Mouse (Mus musculus) hindbrain, embryonic 14.5 days (tissue): Measurements from ENCODE around the gene Olfr544. TPM values are rescaled to one million over a fixed set of nuclear protein-coding genes. Genes with fewer than 3 reads are reported as not detected.
"Not testable (repeated sequence)": the region's sequence is repeated elsewhere in the genome, so short reads cannot be mapped to it uniquely, and the experiment has no call there.

Source experiments
- ATAC-seq: fragments of 200-750 bp; cut with Nextera tagmentation; 2 replicates; pipeline ENCODE4 v1.8.0; 2017; ENCODE audit warnings: moderate number of reproducible peaks, mild to moderate bottlenecking, moderate TSS enrichment, moderate library complexity; ENCODE audit not compliant: low FRiP score
- DNase-seq: peaks from one replicate; pipeline ENCODE4 v3.0.0-alpha.2; 2015; ENCODE audit warnings: low spot score
- H3K27ac ChIP-seq: fragments of 300-500 bp; sonication (generic); 2 replicates; pipeline ENCODE4 v1.5.1; 2014; ENCODE audit warnings: mild to moderate bottlenecking, moderate library complexity
- H3K27me3 ChIP-seq: fragments of 300-500 bp; sonication (generic); 2 replicates; pipeline ENCODE4 v1.6.1; 2014; ENCODE audit warnings: mild to moderate bottlenecking, low read length, mixed read lengths; ENCODE audit not compliant: control insufficient read depth, insufficient read depth
- H3K36me3 ChIP-seq: fragments of 300-500 bp; sonication (generic); replicated peaks from 2 replicates; pipeline ENCODE4 v1.6.1; 2014; ENCODE audit not compliant: control insufficient read depth, insufficient read depth
- H3K4me1 ChIP-seq: fragments of 300-500 bp; sonication (generic); replicated peaks from 2 replicates; pipeline ENCODE4 v1.6.1; 2014; ENCODE audit warnings: antibody characterized with exemption, low read length, mixed read lengths; ENCODE audit not compliant: control insufficient read depth, insufficient read depth
- H3K4me2 ChIP-seq: fragments of 300-500 bp; sonication (generic); replicated peaks from 2 replicates; pipeline ENCODE4 v1.6.1; 2014; ENCODE audit warnings: mild to moderate bottlenecking, moderate library complexity
- H3K4me3 ChIP-seq: fragments of 300-500 bp; sonication (generic); replicated peaks from 2 replicates; pipeline ENCODE4 v1.5.1; 2014; ENCODE audit warnings: mild to moderate bottlenecking, low read length
- H3K9ac ChIP-seq: fragments of 300-500 bp; sonication (generic); 2 replicates; pipeline ENCODE4 v1.6.1; 2014
- H3K9me3 ChIP-seq: fragments of 300-500 bp; sonication (generic); 2 replicates; pipeline ENCODE4 v1.6.1; 2016; ENCODE audit warnings: low read length; ENCODE audit not compliant: control insufficient read depth
- WGBS: fragments of 180-500 bp; shearing (Covaris S2); extraction: QIAGEN DNeasy Blood & Tissue Kit; methylation state at CpG from one replicate; pipeline ENCODE4 v1.1.7; 2014; 5-methylcytosine and 5-hydroxymethylcytosine counted together
- polyA plus RNA-seq: library from polyadenylated mRNA; unstranded; fragments of >200 nt; fragmentation: Nextera tagmentation; extraction: Ambion mirVana; gene quantifications from 2 replicates; pipeline ENCODE4 v1.2.1, GENCODE M21; 2014

The Olfr544 gene
- polyA plus RNA-seq, 1 experiment from 2014 or later: 0.11 TPM

DNA sequence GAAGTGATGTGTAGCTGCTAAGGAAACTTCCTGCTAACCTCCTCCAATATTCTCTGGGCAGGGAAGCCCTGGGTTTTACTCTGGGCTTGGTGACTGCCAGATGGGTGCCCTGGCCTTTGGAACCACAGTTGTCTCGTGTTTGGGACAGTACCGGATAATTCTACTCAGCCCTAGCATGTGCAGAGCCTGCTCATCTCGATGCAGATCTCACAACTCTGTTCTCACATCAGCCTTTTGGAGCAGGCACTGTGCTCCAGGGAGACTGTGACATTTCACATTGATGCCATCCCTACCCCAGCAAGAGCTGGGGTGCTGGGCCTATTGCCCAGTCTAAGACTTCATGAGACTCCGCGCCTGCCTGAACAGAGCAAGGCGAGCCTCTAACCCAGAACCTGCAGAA, 20.6 kb upstream of the Olfr544 start:
- no peaks in the 10 kb centered on the region for H3K4me1 ChIP-seq
- H3K4me3 ChIP-seq: no peak overlapping the region
- no peaks in the 10 kb centered on the region for H3K36me3 ChIP-seq
- no peak overlapping the region for H3K4me2 ChIP-seq
- ATAC-seq: no peak
- no peaks in the 10 kb centered on the region for H3K9me3 ChIP-seq
- 90% methylated on average over 6 of the region's 6 CpGs for WGBS
- no peak for DNase-seq
- no peak overlapping the region for H3K27ac ChIP-seq
- H3K9ac ChIP-seq: no peak overlapping the region
- H3K27me3 ChIP-seq: 0 out of 2 replicates have a peak, but pooled peaks cover 3% of the 10 kb centered on the region

DNA sequence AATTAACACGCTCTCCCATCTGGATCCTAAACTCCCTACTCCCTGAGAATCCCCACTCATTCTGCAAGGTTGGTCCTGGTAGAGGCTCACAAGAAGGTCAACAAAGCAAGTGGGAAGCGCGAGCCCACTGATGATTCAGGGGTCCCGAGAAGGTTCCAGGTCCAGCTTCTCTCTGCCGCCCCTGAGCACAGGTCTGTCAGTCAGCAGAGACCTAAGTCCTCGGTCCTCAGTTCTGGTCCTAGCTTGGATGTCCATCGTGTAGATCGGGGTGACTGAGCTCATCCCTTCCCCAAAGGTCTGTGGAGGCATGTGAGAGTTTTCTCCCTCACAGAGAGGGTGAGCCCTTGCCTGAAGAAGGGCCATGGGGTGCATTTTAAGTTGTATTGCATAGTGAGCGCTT, 20.0 kb upstream of the Olfr544 start:
- Histone ChIP-seq H3K36me3 (no peaks in the 10 kb centered on the region), H3K27ac (no peak overlapping the region), H3K27me3 (0 out of 2 replicates have a peak, but pooled peaks cover 2% of the 10 kb centered on the region), H3K4me2 (no peak overlapping the region), H3K9me3 (no peaks in the 10 kb centered on the region), H3K4me3 (no peak overlapping the region), H3K4me1 (no peaks in the 10 kb centered on the region), H3K9ac (no peak overlapping the region)
- DNase-seq (no peak), ATAC-seq (no peak)
- 94% methylated on average over 9 of the region's 9 CpGs for WGBS

DNA sequence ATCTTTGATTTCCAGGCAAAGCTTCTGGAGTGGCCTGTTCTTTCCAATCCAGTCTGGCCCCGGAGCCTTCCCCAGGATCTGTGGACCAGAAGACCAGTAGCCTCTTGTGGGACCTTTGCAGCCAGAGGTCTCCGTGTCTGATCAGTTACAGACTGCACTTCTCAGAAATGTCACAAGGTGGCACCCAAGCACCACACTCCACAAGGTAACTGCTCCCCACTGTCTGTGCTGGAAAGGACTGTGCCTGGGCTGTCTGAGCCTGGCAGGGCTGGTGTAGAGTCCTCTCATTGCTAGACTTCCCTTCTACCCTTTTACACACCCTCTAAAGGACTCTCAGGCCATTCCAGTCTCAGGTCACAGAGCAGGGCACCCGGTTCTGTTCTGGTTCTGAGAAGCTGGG, 18.7 kb upstream of the Olfr544 start:
- Histone ChIP-seq H3K4me3 (no peak overlapping the region), H3K4me1 (no peaks in the 10 kb centered on the region), H3K36me3 (no peaks in the 10 kb centered on the region), H3K27me3 (0 out of 2 replicates have a peak, but pooled peaks cover under 1% of the 10 kb centered on the region), H3K9ac (no peak overlapping the region), H3K9me3 (no peaks in the 10 kb centered on the region), H3K27ac (no peak overlapping the region), H3K4me2 (no peak overlapping the region)
- WGBS: 48% methylated on average over 3 of the region's 3 CpGs
- ATAC-seq (peak; percentile 81), DNase-seq (peak; percentile 82)

DNA sequence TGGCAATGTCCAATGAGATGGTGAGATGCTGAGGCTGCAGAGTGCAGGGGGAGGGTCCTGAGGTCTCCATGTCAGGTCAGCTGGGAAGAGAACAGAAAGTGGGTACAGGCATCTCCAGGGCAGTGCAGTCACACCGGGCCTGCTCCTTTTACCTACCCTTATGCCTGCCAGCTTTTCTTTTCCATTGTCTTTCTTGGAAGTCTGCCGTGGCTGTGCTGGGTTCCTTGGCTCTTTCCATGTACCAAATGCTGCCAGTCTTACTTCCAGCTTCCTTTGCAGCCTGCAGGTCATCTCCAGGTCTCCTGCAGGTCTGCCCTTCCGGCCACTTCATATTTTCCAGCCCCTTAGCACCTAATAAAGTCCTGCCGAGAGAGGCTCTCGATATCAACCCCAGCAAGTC, 13.9 kb upstream of the Olfr544 start:
- Histone ChIP-seq H3K27ac (no peak overlapping the region), H3K4me1 (no peaks in the 10 kb centered on the region), H3K4me3 (no peak overlapping the region), H3K9ac (no peak overlapping the region), H3K36me3 (no peaks in the 10 kb centered on the region), H3K9me3 (no peaks in the 10 kb centered on the region), H3K27me3 (no peaks in the 10 kb centered on the region), H3K4me2 (no peak overlapping the region)
- ATAC-seq (no peak), DNase-seq (no peak)
- WGBS: 78% methylated on average over 5 of the region's 5 CpGs

DNA sequence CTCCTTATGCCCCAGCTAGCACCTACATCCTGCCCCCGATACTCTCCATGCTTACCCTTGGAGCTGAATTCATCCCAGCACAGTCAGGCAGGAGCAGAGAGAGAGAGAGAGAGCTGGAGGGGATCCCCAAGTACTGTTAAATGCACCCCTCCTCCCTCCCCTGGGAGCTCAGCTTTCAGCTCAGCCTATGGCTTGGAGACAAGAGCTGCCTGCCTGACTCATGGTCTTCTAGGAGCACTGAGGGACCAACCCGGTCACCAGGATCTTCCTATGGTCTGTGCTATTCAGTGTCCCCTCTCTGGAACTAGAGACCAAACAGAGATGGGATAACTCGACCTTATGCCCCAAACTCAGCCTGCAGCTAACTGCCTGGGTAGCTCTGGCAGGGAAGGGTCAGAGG, 11.4 kb upstream of the Olfr544 start, which contains the start of gene Olfr545:
Olfr545 (minus strand) TSS at position 101 of the 400 bp plus-strand sequence.
- Histone ChIP-seq H3K36me3 (no peaks in the 10 kb centered on the region), H3K4me1 (no peaks in the 10 kb centered on the region), H3K9me3 (no peaks in the 10 kb centered on the region), H3K27ac (no peak within 1 kb of the TSS), H3K4me2 (no peak within 1 kb of the TSS), H3K4me3 (no peak within 1 kb of the TSS), H3K27me3 (no peaks in the 10 kb centered on the region), H3K9ac (no peak within 1 kb of the TSS)
- 67% methylated on average over 3 of the region's 3 CpGs for WGBS
- ATAC-seq (no peak), DNase-seq (no peak)

DNA sequence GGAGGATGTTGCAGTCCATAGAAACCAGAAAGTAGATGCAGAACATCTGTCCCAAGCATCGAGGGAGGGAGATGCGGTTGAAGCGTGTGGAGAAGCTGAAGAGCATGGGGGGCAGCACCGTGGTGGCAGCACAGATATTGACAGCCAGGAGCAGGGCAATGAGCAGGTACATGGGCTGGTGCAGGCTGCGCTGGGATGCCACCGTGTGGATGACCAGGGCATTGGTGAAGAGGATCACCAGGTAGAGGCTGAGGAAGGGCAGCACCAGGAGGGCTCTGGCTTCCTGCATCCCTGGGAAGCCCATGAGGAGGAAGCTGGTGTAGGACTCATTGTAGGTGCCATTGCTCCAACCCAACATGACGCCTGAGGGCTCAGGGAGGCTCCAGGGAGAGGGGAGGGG, 6.3 kb upstream of the Olfr544 start:
- H3K4me2 ChIP-seq, ATAC-seq, H3K27me3 ChIP-seq, H3K36me3 ChIP-seq, H3K4me3 ChIP-seq, DNase-seq, H3K9me3 ChIP-seq, H3K4me1 ChIP-seq, H3K27ac ChIP-seq, H3K9ac ChIP-seq: not testable (repeated sequence)
- 61% methylated on average over 7 of the region's 7 CpGs for WGBS

DNA sequence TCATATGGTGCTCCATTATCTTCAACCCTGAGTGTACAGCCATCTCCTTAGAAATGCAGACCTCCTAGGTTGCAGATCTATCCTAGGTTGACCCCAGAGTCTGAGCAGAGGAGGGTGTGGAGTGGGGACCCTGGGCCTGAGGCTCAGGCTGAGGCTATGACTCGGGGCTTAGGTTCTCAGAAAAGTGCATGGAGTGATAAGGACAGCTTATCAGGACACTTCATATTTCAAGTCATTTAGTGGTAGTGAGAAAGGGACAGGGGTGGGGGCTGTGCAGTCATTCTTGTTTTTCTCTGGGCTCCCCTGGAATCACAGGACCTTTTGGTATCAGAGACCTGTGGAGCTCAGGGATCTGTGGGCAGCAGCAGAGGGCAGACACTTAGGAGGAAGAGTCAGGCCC, 2.0 kb downstream of the Olfr544 start:
- DNase-seq: no peak
- no peak for ATAC-seq
- 83% methylated on average over 1 of the region's 1 CpGs for WGBS
- Histone ChIP-seq H3K4me2 (no peak overlapping the region), H3K9ac (no peak overlapping the region), H3K9me3 (no peaks in the 10 kb centered on the region), H3K36me3 (no peaks in the 10 kb centered on the region), H3K27ac (no peak overlapping the region), H3K4me3 (no peak overlapping the region), H3K27me3 (no peaks in the 10 kb centered on the region), H3K4me1 (no peaks in the 10 kb centered on the region)

DNA sequence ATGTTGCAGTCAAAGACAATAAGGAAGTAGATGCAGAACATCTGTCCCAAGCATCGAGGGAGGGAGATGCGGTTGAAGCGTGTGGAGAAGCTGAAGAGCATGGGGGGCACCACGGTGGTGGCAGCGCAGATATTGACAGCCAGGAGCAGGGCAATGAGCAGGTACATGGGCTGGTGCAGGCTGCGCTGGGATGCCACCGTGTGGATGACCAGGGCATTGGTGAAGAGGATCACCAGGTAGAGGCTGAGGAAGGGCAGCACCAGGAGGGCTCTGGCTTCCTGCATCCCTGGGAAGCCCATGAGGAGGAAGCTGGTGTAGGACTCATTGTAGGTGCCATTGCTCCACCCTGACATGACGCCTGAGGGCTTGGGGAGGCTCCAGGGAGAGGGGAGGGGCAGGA, 3.3 kb downstream of the Olfr544 start:
- H3K9me3 ChIP-seq, H3K4me2 ChIP-seq, ATAC-seq, H3K36me3 ChIP-seq, H3K9ac ChIP-seq, H3K27ac ChIP-seq, H3K4me3 ChIP-seq, H3K4me1 ChIP-seq, DNase-seq, H3K27me3 ChIP-seq: not testable (repeated sequence)
- 71% methylated on average over 6 of the region's 8 CpGs for WGBS

DNA sequence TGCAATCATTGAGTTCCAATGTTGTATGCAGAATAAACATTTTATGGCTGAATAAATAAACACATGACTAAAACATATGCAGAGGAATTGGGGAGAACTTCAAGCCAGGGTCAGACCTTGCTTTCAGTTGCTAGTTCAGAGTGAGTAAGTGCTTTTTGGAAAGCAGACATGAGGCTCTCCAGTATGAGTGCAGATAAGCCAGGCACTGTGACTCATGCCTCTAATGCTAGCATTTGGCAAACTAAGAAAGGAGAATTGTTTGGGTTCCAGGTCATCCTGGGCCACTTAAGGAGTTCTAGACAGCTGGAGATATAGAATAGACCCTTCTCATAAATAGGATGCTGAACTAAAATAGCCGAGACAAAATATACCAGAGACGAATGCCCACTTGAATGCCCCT, 4.4 kb downstream of the Olfr544 start:
- H3K4me3 ChIP-seq: no peak overlapping the region
- H3K4me2 ChIP-seq: no peak overlapping the region
- H3K9ac ChIP-seq: no peak overlapping the region
- H3K27ac ChIP-seq: no peak overlapping the region
- ATAC-seq: no peak
- DNase-seq: no peak
- no peaks in the 10 kb centered on the region for H3K36me3 ChIP-seq
- no peaks in the 10 kb centered on the region for H3K27me3 ChIP-seq
- H3K9me3 ChIP-seq: no peaks in the 10 kb centered on the region
- WGBS: 95% methylated on average over 2 of the region's 2 CpGs
- H3K4me1 ChIP-seq: no peaks in the 10 kb centered on the region

DNA sequence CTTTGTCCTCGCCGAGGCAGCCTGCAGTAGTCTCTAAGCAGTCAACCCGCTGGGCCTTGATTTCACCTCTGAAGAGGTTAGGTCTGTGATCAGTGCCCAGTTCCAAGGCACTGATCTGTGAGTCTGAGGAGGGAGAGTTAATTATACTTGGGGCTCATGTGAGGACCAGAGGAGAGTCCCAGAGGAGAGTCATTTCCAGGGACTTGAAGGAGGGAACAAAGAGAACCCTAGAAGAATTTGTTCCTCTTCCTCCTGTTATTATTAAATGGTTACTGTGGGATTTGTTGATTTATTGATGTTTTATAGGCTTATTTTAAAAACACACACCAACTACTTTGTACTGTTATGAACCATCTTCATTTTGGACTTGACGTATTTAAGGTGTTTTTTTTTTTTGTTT, 6.5 kb downstream of the Olfr544 start, which contains the start of gene Olfr543:
Olfr543 (minus strand) TSS at position 101 of the 400 bp plus-strand sequence.
- DNase-seq: no peak
- Histone ChIP-seq H3K4me3 (no peak within 1 kb of the TSS), H3K4me2 (no peak within 1 kb of the TSS), H3K36me3 (no peaks in the 10 kb centered on the region), H3K27me3 (no peaks in the 10 kb centered on the region), H3K27ac (no peak within 1 kb of the TSS), H3K9ac (no peak within 1 kb of the TSS), H3K4me1 (no peaks in the 10 kb centered on the region), H3K9me3 (no peaks in the 10 kb centered on the region)
- WGBS: 94% methylated on average over 4 of the region's 4 CpGs
- ATAC-seq: no peak
